Mouse (Mus musculus) urinary bladder, postnatal 25 days (tissue): ENCODE measurements around the gene Ankrd50.

Source experiments
- DNase-seq: peaks from one replicate; pipeline ENCODE4 v3.0.0; 2022; ENCODE audit warnings: low spot score

Gene Ankrd50

DNA sequence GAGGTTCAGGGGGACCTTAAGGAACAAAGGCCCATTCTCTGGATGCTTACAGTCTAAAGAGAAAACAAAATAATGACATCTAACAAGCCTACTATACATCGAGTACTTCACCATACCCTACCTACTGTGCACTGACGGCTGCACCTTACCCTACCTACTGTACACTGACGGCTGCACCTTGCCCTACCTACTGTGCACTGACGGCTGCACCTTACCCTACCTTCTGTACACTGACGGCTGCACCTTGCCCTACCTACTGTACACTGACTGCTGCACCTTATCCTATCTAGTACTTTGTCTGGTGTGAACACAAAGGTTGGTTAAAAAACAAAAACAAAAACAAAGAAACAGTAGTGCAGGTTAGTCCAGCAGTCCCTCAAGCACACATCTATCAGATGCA, 18.5 kb downstream of the Ankrd50 start:
- no peak for DNase-seq

DNA sequence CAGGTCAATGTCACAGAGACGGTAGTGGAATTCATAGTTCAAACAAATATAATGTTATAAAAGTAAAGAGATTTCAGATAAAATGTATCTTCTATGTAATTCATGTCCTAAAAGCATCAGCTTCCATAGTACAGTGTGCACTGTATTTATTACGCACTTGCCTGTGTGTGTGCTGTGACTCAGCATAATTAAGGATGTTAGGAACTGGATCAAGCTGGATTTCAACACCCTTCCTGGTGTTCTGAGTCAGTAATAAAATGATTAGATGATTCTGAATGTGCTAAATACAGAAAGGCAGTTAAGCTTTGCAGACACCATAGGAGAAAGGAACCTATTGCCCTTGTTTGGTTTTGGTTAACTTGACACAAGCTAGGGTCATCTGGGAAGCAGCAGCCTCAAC, 21.5 kb downstream of the Ankrd50 start:
- DNase-seq: no peak

DNA sequence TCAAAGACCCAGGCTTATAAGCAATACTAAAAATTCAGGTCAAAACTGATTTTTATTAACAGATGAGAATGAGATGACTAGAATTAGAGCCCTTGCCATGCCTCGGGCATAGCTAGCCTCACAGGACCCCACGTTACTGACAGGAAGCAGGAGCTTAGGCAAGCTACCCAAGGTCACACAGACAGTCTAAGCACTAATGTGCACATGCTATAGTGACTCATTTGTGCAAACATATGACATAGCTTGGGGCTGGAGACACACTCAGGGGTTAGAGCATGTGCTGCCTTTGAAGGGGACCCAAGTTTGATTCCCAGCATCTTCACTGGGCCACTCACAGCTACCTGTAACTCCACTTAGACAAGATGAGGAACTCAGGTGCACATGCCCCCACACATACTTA, 22.9 kb downstream of the Ankrd50 start:
- no peak for DNase-seq

DNA sequence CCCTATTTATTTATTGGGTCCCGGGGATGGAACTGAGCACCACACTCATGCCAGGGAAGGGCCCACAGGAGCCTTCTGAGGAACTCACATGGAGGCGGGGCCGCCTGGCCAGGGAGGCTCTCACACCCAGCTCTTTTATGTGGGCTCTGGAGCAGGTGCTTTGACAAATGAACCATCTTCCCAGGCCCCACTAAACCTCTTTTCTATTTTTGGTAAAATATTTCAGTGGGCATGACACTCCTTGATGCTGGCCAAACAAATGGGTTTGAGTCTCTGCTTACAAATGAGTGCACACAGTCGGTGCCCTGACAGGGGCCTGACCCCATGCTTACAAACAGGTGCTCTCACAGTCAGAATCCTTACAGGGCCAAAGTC, 24.4 kb downstream of the Ankrd50 start:
- no peak for DNase-seq

DNA sequence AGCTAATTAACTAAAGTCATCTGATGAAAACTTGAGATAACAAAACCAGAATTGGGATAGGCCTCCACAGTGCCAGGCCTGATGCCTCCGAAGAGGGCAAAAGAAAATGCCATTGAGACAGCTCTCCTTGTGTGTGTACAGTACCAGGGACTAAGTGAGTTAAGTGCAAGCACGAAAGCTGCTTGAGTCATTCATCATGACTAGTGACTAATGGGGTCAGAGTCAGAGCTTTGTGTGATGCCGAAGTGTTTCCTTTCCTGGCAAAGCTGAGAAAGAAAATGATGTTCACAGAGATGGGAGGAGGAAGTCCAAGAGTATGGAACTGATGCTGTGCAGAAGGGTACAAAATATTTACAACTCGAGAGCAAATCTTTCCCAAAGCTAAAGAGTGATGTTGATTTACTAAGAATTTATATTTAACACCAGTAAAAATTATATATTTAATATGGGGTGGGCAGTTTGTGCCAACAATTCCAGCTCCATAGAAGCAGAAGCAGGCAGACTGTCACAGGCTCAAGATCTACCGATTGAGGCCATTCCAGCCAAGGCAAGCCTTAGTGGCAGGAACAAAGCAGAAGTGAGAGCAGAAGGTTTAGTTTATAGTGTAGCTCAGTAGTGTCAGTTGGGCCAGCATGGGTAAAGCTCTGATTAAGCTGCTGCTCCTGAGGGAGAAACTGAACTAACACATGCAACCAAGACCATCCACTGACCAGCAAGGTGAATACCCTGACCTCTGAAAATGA, 25.0 kb downstream of the Ankrd50 start:
- DNase-seq: no peak

DNA sequence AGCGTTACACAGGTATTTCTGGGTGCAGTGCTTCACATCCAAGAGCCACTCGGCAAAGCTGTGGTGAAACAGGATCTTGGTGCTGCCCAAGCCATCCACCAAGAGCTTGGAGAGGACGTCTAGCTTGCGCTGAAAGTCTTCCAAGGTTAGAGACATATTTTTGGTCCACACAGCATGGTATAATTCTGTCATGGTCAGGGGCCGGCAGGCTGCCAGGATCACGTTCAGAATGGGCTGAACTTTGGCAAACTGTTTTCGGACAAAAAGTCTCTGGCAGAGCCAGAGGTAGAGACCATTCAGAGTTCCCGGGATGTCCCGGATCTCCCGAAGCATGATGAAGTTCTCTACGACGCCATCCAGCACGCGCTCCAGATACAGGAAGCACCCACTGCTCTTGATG, 27.6 kb downstream of the Ankrd50 start:
- DNase-seq: no peak

DNA sequence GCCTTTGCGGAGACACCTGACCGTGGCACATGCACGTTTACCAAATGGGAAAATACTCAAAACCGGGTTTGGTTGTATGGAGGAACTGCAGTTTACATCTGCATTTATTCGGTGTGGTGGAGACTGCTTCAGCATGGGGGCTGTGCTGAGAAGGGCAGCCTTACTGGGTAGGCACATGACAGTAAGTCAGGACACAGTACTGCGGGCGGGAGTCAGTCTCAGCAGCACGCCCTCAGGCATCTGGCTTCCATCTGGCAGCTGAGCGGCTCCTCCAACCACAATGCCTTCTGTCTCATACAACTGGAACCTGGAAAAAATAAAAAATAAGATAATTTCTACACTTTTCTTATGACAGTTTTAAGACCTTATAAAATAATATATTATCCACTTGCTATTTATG, 32.4 kb downstream of the Ankrd50 start:
- no peak for DNase-seq

DNA sequence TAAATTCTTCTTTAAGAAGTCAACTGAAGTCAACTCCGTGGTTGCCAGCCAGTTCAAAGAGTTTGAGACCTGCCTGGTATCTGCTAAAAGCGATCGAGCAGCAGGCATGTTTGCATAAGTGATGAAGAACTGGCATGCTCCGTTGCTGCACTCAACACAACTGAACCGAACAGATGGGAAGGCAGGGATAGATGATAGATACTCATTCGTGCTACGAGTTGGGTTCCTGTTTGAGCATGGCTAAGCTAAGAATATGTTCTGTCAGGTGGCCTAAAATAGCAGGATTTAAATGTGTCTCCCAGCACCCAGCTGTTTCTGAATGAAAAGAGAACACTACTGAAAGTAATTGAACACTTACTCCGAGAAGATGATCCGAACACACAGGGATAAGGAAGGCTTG, 38.1 kb downstream of the Ankrd50 start:
- DNase-seq: no peak

DNA sequence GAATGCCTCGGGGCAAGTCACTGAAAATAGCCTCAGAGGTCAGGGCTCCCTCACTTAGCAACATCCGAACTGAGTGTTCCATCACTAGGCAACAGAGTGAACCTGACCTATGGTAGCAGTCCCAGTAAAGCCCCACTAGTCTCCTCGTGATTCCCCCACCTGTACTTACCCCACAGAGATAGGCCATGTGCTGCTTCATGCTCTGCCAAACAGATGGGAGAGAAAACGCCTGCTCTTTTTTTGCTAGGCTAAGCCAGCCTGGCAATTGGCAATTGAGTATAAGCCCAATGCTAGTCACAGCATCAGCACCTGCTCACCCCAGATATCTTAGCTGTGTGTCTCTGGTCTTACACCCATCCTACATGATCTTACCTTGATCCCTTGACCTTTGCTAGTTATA, 40.8 kb downstream of the Ankrd50 start:
- no peak for DNase-seq

DNA sequence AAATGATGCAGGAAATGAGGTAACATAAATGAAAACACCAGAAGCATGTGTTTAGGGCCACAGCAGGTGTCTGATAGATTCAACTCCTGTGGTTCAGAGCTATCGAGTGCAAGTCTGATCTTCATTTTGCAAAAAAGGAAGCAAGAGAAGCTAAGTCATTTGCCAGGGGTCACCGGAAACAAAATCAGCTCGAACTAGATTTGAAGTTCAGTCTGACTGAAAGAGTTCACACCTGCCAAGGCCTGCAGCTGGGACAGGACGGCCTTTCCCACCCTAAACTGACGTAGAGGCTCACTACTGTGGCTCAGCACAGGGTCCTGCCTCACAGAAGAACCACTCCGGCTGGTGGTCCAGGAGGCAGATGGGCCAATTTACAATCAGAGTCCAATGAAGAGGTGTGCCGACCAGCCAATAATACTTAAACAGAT, 44.1 kb downstream of the Ankrd50 start:
- no peak for DNase-seq

DNA sequence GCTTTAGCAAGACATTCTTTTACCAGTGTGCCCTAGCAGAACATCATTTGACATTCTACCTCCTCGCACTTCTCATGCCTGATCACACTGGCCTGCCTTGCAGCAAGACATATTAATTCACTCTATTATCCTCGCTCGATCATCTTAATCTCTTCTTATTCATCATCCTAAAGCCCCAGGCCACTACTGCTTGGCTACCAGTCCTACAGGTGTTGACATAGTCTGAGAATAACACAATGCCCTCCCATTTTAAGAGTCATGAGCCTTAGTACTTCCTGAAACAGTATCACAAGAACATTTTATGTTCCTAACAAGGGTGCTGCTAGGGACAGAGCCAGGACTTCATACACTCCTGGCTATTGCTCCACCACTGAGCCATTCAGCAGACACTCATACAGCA, 48.0 kb downstream of the Ankrd50 start:
- no peak for DNase-seq

DNA sequence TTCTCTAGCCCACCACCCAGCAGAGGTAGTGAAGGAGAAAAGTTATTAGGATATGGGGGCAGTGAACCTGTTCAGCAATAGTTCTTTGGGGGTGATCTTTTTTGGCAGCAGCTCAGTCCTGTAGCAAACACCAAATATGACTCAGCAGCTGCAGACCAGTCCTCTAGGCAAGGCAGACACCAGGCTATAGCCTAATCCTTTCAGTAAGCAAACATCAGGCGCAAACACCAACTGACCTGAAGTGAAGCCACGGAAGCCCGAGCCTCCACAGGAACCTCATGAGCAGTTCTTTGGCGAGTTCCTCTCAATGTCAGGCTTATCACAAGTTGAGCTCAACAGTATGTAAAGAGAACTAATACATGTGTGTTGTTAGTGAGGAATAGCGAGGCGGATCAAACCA, 48.8 kb downstream of the Ankrd50 start:
- no peak for DNase-seq

DNA sequence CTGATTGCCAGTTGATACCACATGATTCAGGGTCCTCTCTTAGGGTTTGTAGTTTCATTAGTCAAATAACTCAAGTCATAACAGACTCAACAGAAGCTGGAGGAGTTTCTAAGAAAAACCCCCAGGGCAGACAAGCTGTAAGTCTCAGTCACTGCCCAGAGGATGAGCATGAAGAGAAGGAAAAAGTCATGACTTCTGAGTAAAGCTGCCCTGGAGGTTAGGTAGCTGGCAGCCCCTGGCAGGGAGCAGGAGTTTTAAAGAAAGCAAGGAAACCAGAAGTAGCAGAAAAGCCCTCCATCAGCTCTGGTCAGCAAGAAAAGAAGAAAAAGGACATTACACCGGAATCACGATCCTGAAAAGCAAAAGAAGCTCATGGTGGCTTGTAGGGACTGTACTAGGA, 50.2 kb downstream of the Ankrd50 start:
- no peak for DNase-seq

DNA sequence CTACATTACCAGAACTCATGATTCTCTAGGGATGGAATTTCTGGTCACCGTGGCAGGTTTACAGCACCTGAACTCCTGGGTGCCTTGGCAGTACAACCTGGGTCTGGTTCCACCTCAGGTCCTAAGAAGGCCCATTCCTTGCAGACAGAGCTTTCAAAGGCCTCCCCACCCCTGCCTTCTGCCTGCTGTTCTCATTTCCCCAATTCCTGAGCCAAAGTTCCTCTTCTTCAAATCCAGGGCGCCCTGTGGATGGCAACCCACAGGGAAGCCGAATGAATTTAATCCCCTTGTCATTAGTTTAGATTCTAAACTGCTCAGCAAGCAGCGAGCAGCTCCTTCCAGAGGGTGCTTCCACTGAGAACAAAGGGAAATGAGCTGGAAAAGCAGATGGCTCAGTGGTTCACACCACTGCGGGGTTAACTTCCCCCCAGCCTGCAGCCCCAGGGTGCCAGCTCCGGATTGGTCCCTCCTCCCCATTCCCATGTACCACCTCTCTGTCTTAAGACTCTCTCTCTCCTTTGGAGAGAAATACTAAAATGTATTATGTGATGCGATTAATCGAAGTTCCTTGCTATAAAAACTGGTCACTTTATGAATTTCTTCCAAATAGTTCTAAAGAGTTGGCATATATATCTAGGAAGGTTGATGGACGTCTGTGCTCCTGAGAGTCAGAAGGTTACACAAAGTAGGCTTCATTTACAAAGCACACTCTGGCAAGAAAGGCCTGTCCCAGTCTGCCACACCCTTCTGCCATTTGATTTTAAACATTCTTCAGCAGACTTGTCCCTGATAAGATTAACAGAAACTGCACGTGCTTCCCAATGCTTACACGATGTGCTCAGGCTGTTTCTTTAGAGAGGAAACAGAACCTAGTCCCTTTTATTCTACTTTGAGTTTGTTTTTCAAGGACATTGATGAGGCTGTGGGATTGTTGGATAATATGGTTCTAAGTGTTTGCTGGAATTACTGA, 50.9 kb downstream of the Ankrd50 start:
- no peak for DNase-seq

DNA sequence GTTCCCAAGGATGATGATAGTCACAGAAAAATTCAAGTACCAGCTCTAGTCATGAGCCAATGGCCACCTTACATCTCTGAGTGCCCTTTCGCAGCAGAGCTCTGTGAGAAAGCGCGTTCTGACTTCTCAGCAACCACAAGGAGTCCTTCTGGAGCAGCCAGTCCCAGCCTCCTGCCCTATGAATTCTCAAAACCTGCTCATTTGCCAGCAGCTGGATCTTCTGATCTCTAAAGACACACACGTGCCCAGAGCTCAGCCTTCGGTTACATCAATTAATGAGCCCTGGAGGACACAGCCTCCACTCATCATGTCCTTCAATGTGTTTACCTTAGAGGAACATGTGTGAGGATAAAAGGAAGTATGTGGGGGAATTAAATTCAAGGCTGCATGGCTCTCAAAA, 53.2 kb downstream of the Ankrd50 start:
- DNase-seq: no peak

DNA sequence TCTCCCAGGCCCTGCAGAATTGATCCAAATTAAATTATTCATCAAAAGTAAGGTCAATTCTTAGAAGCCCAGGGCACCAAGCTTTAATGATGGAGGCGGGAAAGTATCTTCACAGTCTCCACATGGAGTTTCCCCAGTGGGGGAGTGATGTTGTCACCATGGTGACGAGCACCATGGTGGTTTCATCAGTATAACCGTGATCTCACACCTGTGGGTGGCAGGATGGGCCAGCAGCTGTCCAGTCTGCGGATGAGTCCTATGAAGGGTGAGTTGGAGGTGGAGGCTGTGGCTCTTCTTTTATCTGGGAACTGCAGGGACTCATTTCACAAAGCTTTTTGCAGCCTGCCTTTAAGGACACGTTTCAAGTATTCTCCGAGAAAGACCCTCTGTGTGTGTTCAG, 53.6 kb downstream of the Ankrd50 start:
- no peak for DNase-seq

DNA sequence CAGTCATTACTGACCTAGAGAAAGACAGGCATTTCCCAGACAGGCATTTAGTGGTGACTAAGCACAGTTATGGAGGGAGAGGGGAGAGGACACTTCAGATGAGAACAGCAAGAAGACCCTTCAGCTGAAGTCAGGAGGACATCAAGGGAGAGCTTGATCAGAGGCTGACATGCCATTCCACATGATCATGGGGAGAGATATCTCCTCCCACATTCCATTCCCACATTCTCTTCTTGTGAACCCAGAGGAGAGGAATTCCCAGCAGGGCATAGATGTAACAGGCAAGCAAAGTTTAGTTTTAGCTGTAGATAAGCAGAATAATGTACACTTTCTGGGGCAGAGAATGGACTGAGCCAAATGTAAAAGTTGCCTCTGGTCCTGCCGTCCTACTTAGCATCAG, 57.4 kb downstream of the Ankrd50 start:
- no peak for DNase-seq

DNA sequence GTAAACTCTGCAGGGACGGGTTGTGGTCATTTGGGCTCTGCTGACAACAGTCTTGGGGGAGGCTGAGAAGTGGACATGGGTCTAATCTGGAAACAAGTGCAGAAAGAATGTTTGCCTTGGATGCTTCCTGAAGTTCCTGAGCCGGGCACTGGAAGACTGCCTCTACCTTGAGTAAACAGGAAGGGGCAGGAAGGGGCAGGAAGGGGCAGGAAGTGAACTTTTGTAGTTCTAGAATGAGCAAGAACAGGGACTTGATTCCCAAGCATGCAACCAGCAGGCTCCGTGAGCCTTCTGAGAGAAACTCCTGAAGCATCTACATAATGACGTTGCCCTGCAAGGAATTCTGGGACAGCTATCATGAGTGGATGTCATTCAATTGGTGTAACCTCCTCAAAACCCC, 60.7 kb downstream of the Ankrd50 start:
- no peak for DNase-seq

DNA sequence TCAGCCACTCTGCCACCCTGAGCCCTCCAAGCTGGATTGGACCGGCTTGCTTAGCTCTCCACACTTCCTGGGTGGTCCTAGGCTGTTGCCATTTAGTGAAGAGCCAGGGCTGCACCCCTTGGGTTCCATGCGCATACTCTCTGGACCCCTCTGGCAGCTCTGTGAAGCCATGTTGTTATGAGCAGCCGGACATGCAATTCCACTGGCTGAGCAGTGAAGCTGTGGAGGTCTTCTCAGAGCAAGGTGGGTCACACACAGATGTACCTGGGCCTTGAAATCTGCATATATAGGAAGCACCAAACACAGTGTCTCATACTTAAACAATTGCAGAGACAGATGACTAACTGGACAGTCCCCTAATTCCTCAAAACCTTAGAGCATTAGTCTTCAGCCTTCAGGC, 64.7 kb downstream of the Ankrd50 start:
- no peak for DNase-seq

DNA sequence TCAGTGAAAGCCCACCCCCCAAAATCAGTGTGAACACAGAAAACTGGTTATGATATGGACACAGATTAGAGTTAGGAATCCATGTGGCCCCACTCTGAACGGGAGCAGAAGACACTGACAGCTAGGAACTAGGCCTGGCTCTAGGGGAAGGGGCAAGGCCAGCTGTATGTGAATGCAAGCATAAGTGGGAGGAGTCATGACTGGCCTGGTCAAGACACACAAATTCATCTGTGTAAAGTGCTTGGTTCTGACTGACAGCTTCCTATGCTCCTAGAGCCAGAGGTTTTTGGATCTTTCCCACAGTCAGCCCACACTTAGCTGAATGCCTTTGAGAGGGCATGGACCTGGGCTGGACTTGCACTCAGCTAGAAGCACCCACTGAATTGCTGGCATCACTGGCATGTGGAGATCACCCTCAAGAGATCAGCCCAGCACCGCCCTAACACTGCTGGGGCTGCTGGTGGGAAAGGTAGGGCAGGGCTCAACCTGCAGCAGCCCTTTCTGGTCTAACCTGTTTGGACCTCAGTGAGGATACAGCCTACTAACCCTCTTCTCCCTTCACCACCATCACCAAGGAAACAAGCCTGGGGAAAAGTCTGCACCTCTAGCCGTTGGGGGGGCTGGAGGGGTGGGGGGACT, 69.2 kb downstream of the Ankrd50 start:
- peak; percentile 20 for DNase-seq
